Mouse (Mus musculus) left cerebral cortex, postnatal 4 days (tissue): Measurements from ENCODE around the gene Adipor2. TPM values are rescaled to one million over a fixed set of nuclear protein-coding genes. Genes with fewer than 3 reads are reported as not detected.
A peak's percentile ranks its signal among the peaks of the same experiment; 100 is the strongest.

Source experiments
- DNase-seq: peaks from one replicate; pipeline ENCODE4 v3.0.0-alpha.2; 2022
- intact Hi-C: fragments of 180-260 bp; cut with DNase I; formaldehyde crosslinking; loops from one replicate; pipeline ENCODE4 v1.15.1; 2025
- total RNA-seq, 2 experiments: library from RNA; stranded (reverse); gene quantifications; 2 replicates each; pipeline ENCODE4 v1.2.3; 2021

Gene Adipor2
- total RNA-seq, 2 experiments from 2014 or later = 39.5 to 40.2 TPM

GRCm38 (mm10) chr6:119358020-119358571, 59.4 kb downstream of the Adipor2 start:
- intact Hi-C loops = loop anchor here (10.0 kb wide), 1 partner anchor 77 kb away; no protein-coding TSS in a partner anchor
- DNase-seq = no peak

GRCm38 (mm10) chr6:119352501-119352900, 65.0 kb downstream of the Adipor2 start:
- DNase-seq = no peak
- intact Hi-C loops = loop anchor here (10.0 kb wide), 1 partner anchor 82 kb away; no protein-coding TSS in a partner anchor

- DNase-seq = no peak
- intact Hi-C loops = loop anchor here (10.0 kb wide), 1 partner anchor 83 kb away; no protein-coding TSS in a partner anchor
Measured at GRCm38 (mm10) chr6:119351656-119352055, 65.8 kb downstream of the Adipor2 start.

DNA sequence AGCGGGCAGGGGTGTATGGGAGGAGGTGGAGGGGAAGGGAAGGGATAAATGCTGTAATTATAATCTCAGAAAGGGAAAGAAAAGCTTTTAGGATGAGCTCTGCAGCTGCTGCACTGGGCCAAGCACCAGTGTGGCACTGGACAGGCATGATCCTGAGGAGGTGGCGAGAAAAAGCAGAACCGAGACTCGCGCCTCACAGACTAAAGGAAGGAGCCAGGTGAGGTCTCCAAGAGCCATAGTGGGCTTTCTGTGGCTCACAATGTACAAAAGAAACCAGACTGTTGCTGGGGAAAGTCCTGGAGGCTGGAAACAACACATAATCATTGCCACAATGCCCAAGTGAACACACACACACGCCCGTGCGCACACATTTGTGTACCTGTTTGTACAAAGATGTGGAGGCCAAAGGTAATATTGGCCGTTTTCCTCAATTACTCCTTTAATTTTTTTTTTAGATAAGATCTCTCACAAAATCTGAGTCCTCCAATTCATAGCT, 66.8 kb downstream of the Adipor2 start:
- intact Hi-C loops = loop anchor here (10.0 kb wide), 1 partner anchor 84 kb away; no protein-coding TSS in a partner anchor
- no peak for DNase-seq

DNA sequence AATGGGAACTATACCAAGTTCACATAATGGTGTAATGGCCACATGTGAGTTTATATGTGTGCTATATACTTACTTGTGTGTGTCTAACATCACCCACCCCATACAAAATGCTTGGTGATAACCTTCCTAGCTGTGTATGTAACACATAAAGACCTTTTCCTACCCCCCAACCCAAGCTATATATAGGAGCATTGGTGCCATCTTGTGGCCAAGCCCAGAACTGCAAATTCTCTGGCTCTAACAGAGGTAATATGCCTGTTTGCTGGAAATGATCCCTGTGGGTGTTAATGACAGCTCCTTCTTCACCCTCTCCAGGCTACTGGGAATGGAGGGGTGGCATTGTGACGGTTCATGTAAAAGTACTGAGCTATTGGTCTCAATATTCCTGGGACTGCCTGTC, 69.3 kb downstream of the Adipor2 start:
- intact Hi-C loops = loop anchor here (1.0 to 10.0 kb wide), 3 partner anchors 128 to 723 kb away; no protein-coding TSS in a partner anchor

GRCm38 (mm10) chr6:119347813-119348212, 69.7 kb downstream of the Adipor2 start:
- DNase-seq = no peak
- intact Hi-C loops = loop anchor here (1.0 to 10.0 kb wide), 3 partner anchors 128 to 723 kb away; no protein-coding TSS in a partner anchor

More for the DNA sequence above, 69.3 kb downstream of the Adipor2 start:
- DNase-seq = peak; percentile 90

DNA sequence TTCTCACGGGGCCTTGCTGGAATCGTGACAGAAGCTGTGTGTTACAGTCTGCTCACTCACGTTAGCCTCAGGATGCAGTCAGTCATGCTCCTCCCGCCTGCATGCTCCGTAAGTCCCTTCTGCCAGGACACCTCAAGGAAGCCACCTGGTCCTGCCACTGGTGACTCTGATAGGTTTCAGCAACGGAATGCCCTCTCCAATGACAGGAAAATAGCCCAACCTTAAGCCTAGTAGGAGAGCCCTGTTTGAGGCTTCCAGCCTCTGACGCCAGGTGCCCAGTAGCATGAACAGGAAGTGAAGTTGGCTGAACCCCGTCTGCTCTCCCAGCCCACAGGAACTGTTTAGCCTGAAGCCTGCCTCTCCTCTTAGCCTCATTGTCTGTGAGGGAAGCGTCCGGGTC, 71.2 kb downstream of the Adipor2 start:
- DNase-seq = peak; percentile 50
- intact Hi-C loops = loop anchor here (5.0 to 10.0 kb wide), 2 partner anchors 234 to 721 kb away; no protein-coding TSS in a partner anchor

DNA sequence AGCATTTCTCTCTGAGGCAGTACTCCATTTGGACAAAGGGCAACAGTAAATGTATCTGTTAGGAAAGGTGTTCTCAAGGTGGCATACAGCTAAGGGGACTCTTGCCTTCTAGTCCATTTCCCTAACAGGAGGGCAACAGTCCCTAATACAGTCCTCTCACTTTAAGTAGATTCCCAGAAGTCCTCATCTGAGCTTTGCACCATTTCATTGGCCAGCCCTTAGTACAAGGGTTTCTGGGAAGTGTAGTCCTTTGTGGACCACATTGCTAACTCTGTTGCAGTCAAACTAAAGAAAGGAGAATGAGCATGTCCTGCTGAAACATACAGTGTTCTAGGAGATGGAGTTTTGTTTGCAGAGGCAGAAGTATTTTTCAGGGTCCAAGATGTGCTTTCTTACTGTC, 76.1 kb downstream of the Adipor2 start:
- no peak for DNase-seq
- intact Hi-C loops = loop anchor here (10.0 kb wide), 1 partner anchor 717 kb away; no protein-coding TSS in a partner anchor

DNA sequence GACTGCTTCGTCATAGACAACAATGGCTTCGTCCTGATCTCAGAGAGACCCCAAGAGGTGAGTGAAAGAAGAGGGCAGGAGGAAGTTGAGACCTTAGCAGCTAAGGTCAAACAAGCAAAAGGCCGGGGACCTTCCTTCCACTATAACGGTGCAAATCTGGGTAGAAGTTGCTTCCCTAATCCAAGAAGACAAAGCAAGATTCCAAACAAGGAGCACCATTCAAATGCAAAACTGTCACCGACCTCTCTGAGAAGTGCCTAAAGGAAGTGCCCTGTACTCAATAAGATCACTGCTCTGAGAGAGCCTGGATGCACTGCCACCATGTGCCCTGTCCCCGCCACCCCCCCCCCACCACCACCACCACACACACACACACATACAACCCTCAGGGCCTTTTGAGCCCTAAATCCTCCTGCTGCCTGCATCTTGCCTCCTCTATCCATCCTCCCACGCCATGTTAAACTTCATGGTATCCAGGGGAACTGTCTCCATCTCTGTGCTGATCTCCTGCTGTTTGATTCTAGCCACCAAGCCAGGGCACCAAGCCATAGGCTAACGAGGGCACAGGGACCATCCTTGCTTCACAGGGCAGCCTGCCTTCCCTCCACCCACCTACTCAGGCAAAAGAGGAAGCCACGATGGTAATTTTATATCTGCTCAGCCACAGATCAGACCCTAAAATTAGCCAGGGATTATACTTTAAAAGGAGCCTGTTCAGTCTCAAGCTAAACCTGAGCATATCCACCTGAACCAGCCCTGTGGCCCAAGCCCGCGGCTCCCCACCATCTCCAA, 79.2 kb downstream of the Adipor2 start:
- no peak for DNase-seq
- intact Hi-C loops = no loop called here

DNA sequence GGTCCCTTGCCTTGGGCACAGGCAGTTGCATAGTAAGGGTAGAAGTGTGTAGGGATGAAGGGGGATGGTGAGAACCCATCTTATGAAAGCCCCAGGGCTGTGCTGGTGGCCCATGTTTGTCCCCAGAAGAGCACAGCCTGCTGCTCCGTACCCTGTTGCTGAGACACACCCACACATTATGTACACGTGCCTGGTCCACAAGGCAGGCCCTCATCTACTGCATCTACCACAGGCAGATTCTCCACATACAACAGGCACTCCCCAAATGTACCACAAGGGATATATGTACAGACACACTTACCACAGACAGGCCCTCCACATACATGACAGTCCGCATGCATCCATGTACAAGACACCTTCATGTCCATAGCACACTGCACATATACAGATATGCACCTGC, 80.2 kb downstream of the Adipor2 start:
- intact Hi-C loops = no loop called here
- no peak for DNase-seq

- intact Hi-C loops = no loop called here
- DNase-seq = no peak
Measured at GRCm38 (mm10) chr6:119336124-119336523, 81.4 kb downstream of the Adipor2 start.

- intact Hi-C loops = no loop called here
- DNase-seq = no peak
Measured at GRCm38 (mm10) chr6:119333831-119334230, 83.7 kb downstream of the Adipor2 start.

- DNase-seq = no peak
Measured at GRCm38 (mm10) chr6:119333202-119333601, 84.3 kb downstream of the Adipor2 start.

GRCm38 (mm10) chr6:119332111-119332510, 85.4 kb downstream of the Adipor2 start:
- intact Hi-C loops = no loop called here

More at GRCm38 (mm10) chr6:119333202-119333601, 84.3 kb downstream of the Adipor2 start:
- intact Hi-C loops = no loop called here

DNA sequence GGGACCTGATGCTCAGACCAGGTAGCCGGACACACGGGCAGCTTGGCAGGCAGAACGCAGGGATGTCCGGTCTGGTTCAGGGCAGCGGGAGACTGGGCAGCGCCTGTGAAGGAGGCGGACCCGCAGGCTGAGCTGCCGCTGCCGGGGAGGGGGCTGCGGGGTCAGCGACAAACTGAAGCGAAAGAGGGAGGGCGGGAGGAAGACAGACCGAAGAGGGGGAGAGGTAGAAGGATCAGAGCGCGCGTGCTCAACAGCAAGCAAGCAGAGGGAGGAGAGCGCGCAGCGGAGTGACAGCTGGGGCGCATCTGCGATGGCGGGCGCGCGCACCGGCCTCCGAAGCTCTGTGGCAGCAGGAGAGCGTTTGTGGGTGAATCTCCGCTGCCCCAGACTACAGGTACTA, 87.0 kb downstream of the Adipor2 start, which contains the start of gene Lrtm2:
Gene Lrtm2 (minus strand): TSS at position 261 of the 400 bp plus-strand sequence.
- peak; percentile 64 for DNase-seq

More at GRCm38 (mm10) chr6:119332111-119332510, 85.4 kb downstream of the Adipor2 start:
- no peak for DNase-seq

GRCm38 (mm10) chr6:119329936-119330335, 87.6 kb downstream of the Adipor2 start:
- intact Hi-C loops = loop anchor here (5.0 kb wide), 1 partner anchor 108 kb away; no protein-coding TSS in a partner anchor
- DNase-seq = no peak

More for the DNA sequence above, 87.0 kb downstream of the Adipor2 start, which contains the start of gene Lrtm2:
- intact Hi-C loops = no loop called here

- peak; percentile 93 for DNase-seq
- intact Hi-C loops = loop anchor here (5.0 kb wide), 1 partner anchor 107 kb away; no protein-coding TSS in a partner anchor
Measured at GRCm38 (mm10) chr6:119329215-119329714, 88.2 kb downstream of the Adipor2 start.

DNA sequence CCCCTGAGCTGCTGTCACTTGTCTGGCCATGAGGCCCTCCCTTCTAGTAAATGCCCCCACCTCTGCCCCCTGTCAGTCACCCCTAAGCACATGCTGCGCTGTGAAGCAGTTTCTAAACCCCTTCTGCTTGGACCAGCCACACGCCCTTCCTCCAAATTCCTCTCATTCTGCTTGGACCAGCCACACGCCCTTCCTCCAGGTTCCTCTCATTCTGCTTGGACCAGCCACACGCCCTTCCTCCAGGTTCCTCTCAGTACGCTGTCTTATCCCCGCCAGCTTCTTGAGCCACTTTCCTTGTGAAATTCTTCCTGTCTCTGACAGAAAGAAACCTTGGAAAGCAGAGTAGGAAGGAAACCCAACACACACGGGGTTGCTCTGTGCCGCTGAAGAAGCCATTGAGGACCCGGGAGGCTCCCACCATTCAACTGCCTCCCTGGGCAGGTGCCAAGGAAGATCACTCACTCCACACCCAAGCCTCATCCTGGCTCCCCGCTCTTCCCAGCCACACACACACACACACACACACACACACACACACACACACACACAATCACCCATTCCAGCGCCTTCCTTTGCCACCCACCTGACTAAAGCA, 88.9 kb downstream of the Adipor2 start:
- intact Hi-C loops = loop anchor here (5.0 kb wide), 1 partner anchor 106 kb away; no protein-coding TSS in a partner anchor
- DNase-seq = peak; percentile 70

- intact Hi-C loops = loop anchor here (5.0 kb wide), 1 partner anchor 104 kb away; no protein-coding TSS in a partner anchor
- no peak for DNase-seq
Measured at GRCm38 (mm10) chr6:119326541-119326940, 91.0 kb downstream of the Adipor2 start.

GRCm38 (mm10) chr6:119325978-119326377, 91.5 kb downstream of the Adipor2 start:
- intact Hi-C loops = loop anchor here (5.0 kb wide), 1 partner anchor 104 kb away; no protein-coding TSS in a partner anchor
- no peak for DNase-seq
